In the genomic region with DNA sequence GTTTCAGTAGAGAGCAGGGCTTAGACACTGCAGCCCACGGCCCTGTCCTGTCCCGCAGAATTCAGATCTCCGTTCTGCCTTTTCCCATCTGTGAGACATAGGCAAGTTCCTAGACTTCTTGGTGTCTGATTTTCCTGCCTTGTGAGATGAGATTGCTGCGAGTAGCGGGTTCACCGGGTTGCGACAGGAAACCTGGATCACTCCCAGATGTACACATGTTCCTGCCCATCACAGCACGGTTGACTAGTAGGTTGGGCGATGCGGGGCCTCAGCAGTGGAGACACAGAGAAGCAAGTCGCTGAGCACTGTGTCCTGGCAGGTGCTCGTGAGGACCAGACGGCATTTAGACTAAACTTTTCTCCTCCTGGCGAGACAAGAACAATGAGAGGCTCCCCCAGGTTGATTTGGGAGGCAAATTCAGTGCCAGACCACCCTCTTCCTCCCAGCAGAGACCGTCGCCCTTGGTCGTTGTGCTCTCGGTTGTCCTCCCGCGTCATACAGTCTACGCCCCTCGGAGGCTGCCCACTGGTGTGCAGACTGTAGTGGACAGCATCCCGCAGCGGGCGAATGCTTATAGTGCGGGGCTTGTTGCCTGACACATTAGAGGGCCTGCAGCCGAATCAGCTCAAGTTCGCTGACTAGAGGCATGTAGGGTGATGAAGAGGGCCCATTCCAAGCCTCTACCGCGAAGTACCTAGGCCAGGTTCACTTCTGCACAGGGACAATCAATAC, we compare ENCODE assay signal across 8 mouse cellular contexts.
DNase-seq lines count a peak whose midpoint lies in the region; ATAC-seq and TF ChIP-seq lines count a peak whose summit lies in the region.

No protein-coding gene starts in this region.

- no peak; the same call in 1 of the 2 replicates for ATAC-seq in kidney, embryonic 14.5 days (ENCODE audit: low FRiP score, low TSS enrichment)
- no peak for ATAC-seq in embryonic facial prominence, embryonic 11.5 days (replicated peaks; ENCODE audit: insufficient number of reproducible peaks, low FRiP score, low TSS enrichment, low read depth)
- no peak for ATAC-seq in hindbrain, embryonic 14.5 days (ENCODE audit: low FRiP score)

- 31% methylated on average over 30 of the region's 30 CpGs for WGBS in kidney, embryonic 14.5 days
- WGBS in embryonic facial prominence, embryonic 11.5 days = 30% methylated on average over 30 of the region's 30 CpGs
- WGBS in hindbrain, embryonic 14.5 days = 28% methylated on average over 30 of the region's 30 CpGs

- TF ChIP-seq POLR2A in myocyte (IDR thresholded peaks at IDR 0.05; ENCODE audit: insufficient read length, low read depth) = no peak

- H3K4me1 ChIP-seq in kidney, embryonic 14.5 days (ENCODE audit: control insufficient read depth, insufficient read depth, low read length) = peaks cover 6% of the 10 kb centered on the region
- H3K4me1 ChIP-seq in embryonic facial prominence, embryonic 11.5 days (ENCODE audit: control insufficient read depth, insufficient read depth, low read length) = no peaks in the 10 kb centered on the region; the same call in none of the 2 replicates
- H3K4me1 ChIP-seq in hindbrain, embryonic 14.5 days (replicated peaks; ENCODE audit: control insufficient read depth, insufficient read depth, low read length) = peaks cover 25% of the 10 kb centered on the region

- no peaks in the 10 kb centered on the region for H3K36me3 ChIP-seq in kidney, embryonic 14.5 days (ENCODE audit: control insufficient read depth, insufficient read depth, low read length)
- no peaks in the 10 kb centered on the region for H3K36me3 ChIP-seq in embryonic facial prominence, embryonic 11.5 days (replicated peaks; ENCODE audit: control insufficient read depth, insufficient read depth, low read depth, low read length)
- H3K36me3 ChIP-seq in hindbrain, embryonic 14.5 days (replicated peaks; ENCODE audit: control insufficient read depth, insufficient read depth) = no peaks in the 10 kb centered on the region
- no peaks in the 10 kb centered on the region for H3K36me3 ChIP-seq in myocyte (ENCODE audit: control insufficient read depth, insufficient read depth)

- no peak overlapping the region for H3ac ChIP-seq in myocyte (ENCODE audit: control insufficient read depth, insufficient read length)

- no peaks in the 10 kb centered on the region for H3K9me3 ChIP-seq in kidney, embryonic 14.5 days (ENCODE audit: control insufficient read depth, low read length)
- H3K9me3 ChIP-seq in embryonic facial prominence, embryonic 11.5 days (replicated peaks; ENCODE audit: control insufficient read depth, low read length) = no peaks in the 10 kb centered on the region
- no peaks in the 10 kb centered on the region for H3K9me3 ChIP-seq in hindbrain, embryonic 14.5 days (ENCODE audit: control insufficient read depth, low read length)

- no peak overlapping the region for H3K27ac ChIP-seq in kidney, embryonic 14.5 days (ENCODE audit: low read depth, low read length)
- H3K27ac ChIP-seq in embryonic facial prominence, embryonic 11.5 days (replicated peaks; ENCODE audit: low read depth, low read length) = no peak overlapping the region
- H3K27ac ChIP-seq in hindbrain, embryonic 14.5 days = no peak overlapping the region

- no peak overlapping the region for H3K9ac ChIP-seq in kidney, embryonic 14.5 days (ENCODE audit: low read depth, low read length)
- no peak overlapping the region for H3K9ac ChIP-seq in embryonic facial prominence, embryonic 11.5 days (replicated peaks; ENCODE audit: low read length)
- H3K9ac ChIP-seq in hindbrain, embryonic 14.5 days = peak overlapping the region; percentile 63

- peak overlapping the region; percentile 46 for H3K4me2 ChIP-seq in kidney, embryonic 14.5 days (replicated peaks; ENCODE audit: low read depth, low read length)
- peak overlapping the region; percentile 44 for H3K4me2 ChIP-seq in embryonic facial prominence, embryonic 11.5 days (ENCODE audit: low read depth, low read length)
- peak overlapping the region; percentile 72 for H3K4me2 ChIP-seq in hindbrain, embryonic 14.5 days (replicated peaks)
- H3K4me2 ChIP-seq in myocyte (ENCODE audit: low read depth) = peak overlapping the region; percentile 89

- peak overlapping the region; percentile 7 for H3K4me3 ChIP-seq in kidney, embryonic 14.5 days (ENCODE audit: low read length)
- no peak overlapping the region for H3K4me3 ChIP-seq in embryonic facial prominence, embryonic 11.5 days (ENCODE audit: low read depth, low read length)
- peak overlapping the region; percentile 27 for H3K4me3 ChIP-seq in hindbrain, embryonic 14.5 days (replicated peaks; ENCODE audit: low read length)
- H3K4me3 ChIP-seq in myocyte = no peak overlapping the region

- H3K27me3 ChIP-seq in kidney, embryonic 14.5 days (ENCODE audit: control insufficient read depth, insufficient read depth, low read length) = peaks cover 65% of the 10 kb centered on the region
- H3K27me3 ChIP-seq in embryonic facial prominence, embryonic 11.5 days (ENCODE audit: control insufficient read depth, insufficient read depth, low read length) = peaks cover 47% of the 10 kb centered on the region
- peaks cover 4% of the 10 kb centered on the region for H3K27me3 ChIP-seq in hindbrain, embryonic 14.5 days (ENCODE audit: control insufficient read depth, insufficient read depth, low read length)
- H3K27me3 ChIP-seq in myocyte (ENCODE audit: control insufficient read depth, insufficient read depth, insufficient read length) = peaks cover 31% of the 10 kb centered on the region

- H3K79me2 ChIP-seq in myocyte (ENCODE audit: control insufficient read depth, insufficient read depth) = no peaks in the 10 kb centered on the region

- no peak for DNase-seq in kidney, postnatal 14 days
- DNase-seq in embryonic facial prominence, embryonic 11.5 days (ENCODE audit: low spot score) = no peak
- no peak for DNase-seq in hindbrain, embryonic 14.5 days (ENCODE audit: low spot score)
- no peak for DNase-seq in spleen, postnatal 36 days (ENCODE audit: low spot score in 2 of 2)
- no peak for DNase-seq in cerebellum, postnatal 36 days
- DNase-seq in right cerebral cortex, postnatal 14 days = no peak

TF ChIP-seq in myocyte, 11 proteins besides CTCF, POLR2A, EP300 and RAD21:
- TF ChIP-seq SRF (IDR thresholded peaks at IDR 0.05; ENCODE audit: control insufficient read depth, insufficient read length, low read depth) (no peak), TCF3 (IDR thresholded peaks at IDR 0.05; ENCODE audit: insufficient read length, low read depth) (peak; percentile 50), E2F4 (IDR thresholded peaks at IDR 0.05; ENCODE audit: insufficient read depth) (no peak), USF1 (IDR thresholded peaks at IDR 0.05; ENCODE audit: low read depth) (no peak), POLR2AphosphoS2 (IDR thresholded peaks at IDR 0.05; ENCODE audit: insufficient read length, low read depth) (no peak), CEBPB (IDR thresholded peaks at IDR 0.05; ENCODE audit: insufficient read depth, poor library complexity, severe bottlenecking) (no peak), MYOD1 (IDR thresholded peaks at IDR 0.05; ENCODE audit: control insufficient read depth in 1 of 3, insufficient read length in 2 of 3, low read depth in 2 of 3) (peak; percentile 69 to 96 (median 96)), TCF12 (IDR thresholded peaks at IDR 0.05; ENCODE audit: insufficient read depth, poor library complexity, severe bottlenecking) (no peak), MYOG (IDR thresholded peaks at IDR 0.05; ENCODE audit: control insufficient read depth in 1 of 3, insufficient read depth in 1 of 3, insufficient read length in 2 of 3, low read depth in 2 of 3) (peak in 1 of 3 experiments; percentile 24), REST (IDR thresholded peaks at IDR 0.05; ENCODE audit: insufficient read depth, insufficient read length) (no peak)

Comparison
In these comparisons a context has a peak if more than half of its experiments do, and no peak if none do; other contexts are left out.
1. H3K4me3 ChIP-seq: peak in kidney, embryonic 14.5 days (single experiment) and hindbrain, embryonic 14.5 days (single experiment); none in embryonic facial prominence, embryonic 11.5 days (single experiment) and myocyte (single experiment).
2. Peak in every context shown above with its lines, with median percentiles within 50 percentile points of each other: H3K4me2 ChIP-seq.